Comparison of ENCODE assay signal across 16 mouse cellular contexts in the genomic region with DNA sequence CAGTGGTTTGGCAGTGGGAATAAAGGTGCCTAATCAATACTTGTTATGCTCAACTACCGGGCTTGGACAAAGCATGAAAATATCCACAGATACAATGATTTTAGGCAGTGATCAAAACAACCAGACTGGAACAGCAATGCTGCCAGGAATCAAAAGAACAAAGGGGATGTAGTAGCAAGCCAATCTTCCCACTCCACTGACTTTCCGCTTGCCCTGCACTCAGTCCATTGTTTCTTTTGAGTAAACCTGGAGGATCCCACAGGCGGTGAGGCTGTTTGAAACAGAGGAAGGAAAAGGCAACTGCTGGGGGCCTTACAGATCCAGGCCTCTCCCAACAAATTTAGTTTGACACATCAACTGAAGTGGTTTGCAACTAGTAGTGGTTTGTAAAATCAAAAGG. TPM values are rescaled to one million over a fixed set of nuclear protein-coding genes. Genes with fewer than 3 reads are reported as not detected.
DNase-seq lines count a peak whose midpoint lies in the region; TF ChIP-seq lines count a peak whose summit lies in the region.
"Had no signal": no experiment of that assay in that cellular context is flagged by ENCODE, and none has a peak within 500 bp of the region (broad histone marks: within the 10 kb centered on the region; RNA-seq: fewer than 3 reads in every experiment).

No protein-coding gene starts in this region.

- intact Hi-C loops in left cerebral cortex, adult 2 months (cut with DNase I): no loop called here
- intact Hi-C loops in left cerebral cortex, postnatal 4 days (cut with DNase I): no loop called here
- intact Hi-C loops in heart, postnatal 14 days (cut with DNase I): no loop called here

- no peak for DNase-seq in left cerebral cortex, adult 2 months (ENCODE audit: extremely low spot score in 1 of 2, low spot score in 2 of 2)
- no peak for DNase-seq in left cerebral cortex, postnatal 4 days
- DNase-seq in embryo, embryonic 10 days (ENCODE audit: low spot score): peak; percentile 26
- peak; percentile 6 to 10 for DNase-seq in heart, postnatal 14 days
- peak; percentile 24 for DNase-seq in lung, postnatal 36 days
- no peak for DNase-seq in ovary, postnatal 36 days (ENCODE audit: low spot score)
- DNase-seq in kidney, adult 11 months: no peak
- no peak for DNase-seq in MN1 (ENCODE audit: low spot score)
- DNase-seq: cerebellum, adult 8-10 months; gastrocnemius, postnatal 36 days; kidney, postnatal 4 days; liver, embryonic 13.5 days; right cerebral cortex, postnatal 4 days had no signal

- TF ChIP-seq CTCF in left cerebral cortex, adult 2 months (IDR thresholded peaks at IDR 0.05): no peak

- no peak overlapping the region for H3K4me3 ChIP-seq in left cerebral cortex, adult 2 months
- H3K4me3 ChIP-seq: forebrain, embryonic 15.5 days; liver, embryonic 13.5 days; midbrain, embryonic 12.5 days; neural tube, embryonic 13.5 days had no signal

- H3K27ac ChIP-seq in left cerebral cortex, adult 2 months: peak overlapping the region; percentile 42
- H3K27ac ChIP-seq: forebrain, embryonic 15.5 days; liver, embryonic 13.5 days; midbrain, embryonic 12.5 days; neural tube, embryonic 13.5 days had no signal

RNA-seq across cellular contexts. Expression of gene Rundc3b, which starts 51.6 kb away (rescaled TPM):
- total RNA-seq in left cerebral cortex, adult 2 months (2021): 10 to 100 TPM; 32.4 to 34.1 TPM
- 10 to 100 TPM; 62.0 to 63.5 TPM for total RNA-seq in left cerebral cortex, postnatal 4 days (2021)
- under 1 TPM; 0.63 to 0.76 TPM for total RNA-seq in heart, postnatal 14 days (2021)

Comparison
In these comparisons a context has a peak if more than half of its experiments do, and no peak if none do; other contexts are left out.
1. DNase-seq: peak in embryo, embryonic 10 days (single experiment), heart, postnatal 14 days (2 of 2) and lung, postnatal 36 days (single experiment); none in left cerebral cortex, adult 2 months (0 of 2), left cerebral cortex, postnatal 4 days (single experiment), ovary, postnatal 36 days (single experiment), kidney, adult 11 months (single experiment) and MN1 (single experiment).
2. RNA of gene Rundc3b, which starts 51.6 kb away (total RNA-seq): 62.0 to 63.5 TPM in left cerebral cortex, postnatal 4 days and 32.4 to 34.1 TPM in left cerebral cortex, adult 2 months; 0.63 to 0.76 TPM in heart, postnatal 14 days; every median in the first group is over 10 times any median in the second.